28 mouse cellular contexts compared by ENCODE assay signal in genomic region chr2:148517906-148518305, GRCm38 (mm10).
DNase-seq lines count a peak whose midpoint lies in the region; ATAC-seq lines count a peak whose summit lies in the region.
"Had no signal": no experiment of that assay in that cellular context is flagged by ENCODE, and none has a peak within 500 bp of the region (broad histone marks: within the 10 kb centered on the region; RNA-seq: fewer than 3 reads in every experiment).

No protein-coding gene starts in this region.

- no peak for ATAC-seq in midbrain, embryonic 11.5 days (ENCODE audit: low FRiP score)
- no peak for ATAC-seq in midbrain, embryonic 14.5 days (ENCODE audit: low FRiP score, low TSS enrichment)
- ATAC-seq in embryonic facial prominence, embryonic 14.5 days (ENCODE audit: low read depth): 0 out of 2 replicates have a peak, but pooled peaks have one; percentile 37
- ATAC-seq: activated CD4-positive, CD25-positive, alpha-beta regulatory T cell, adult 4 months; CD4-positive, CD25-positive, alpha-beta regulatory T cell, adult 4 months; forebrain, embryonic 14.5 days; forebrain, embryonic 16.5 days; Patski had no signal

- no peak overlapping the region for H3K4me3 ChIP-seq in midbrain, embryonic 11.5 days (ENCODE audit: low read depth, low read length)
- no peak overlapping the region for H3K4me3 ChIP-seq in midbrain, embryonic 14.5 days (replicated peaks; ENCODE audit: low read depth, low read length)
- H3K4me3 ChIP-seq in embryonic facial prominence, embryonic 14.5 days (ENCODE audit: low read depth, low read length): no peak overlapping the region
- H3K4me3 ChIP-seq in hindbrain, embryonic 10.5 days: no peak overlapping the region
- H3K4me3 ChIP-seq: embryonic facial prominence, embryonic 12.5 days; embryonic facial prominence, embryonic 15.5 days; erythroblast, embryonic 14.5 days; forebrain, embryonic 10.5 days; forebrain, embryonic 12.5 days had no signal

- H3K4me2 ChIP-seq in midbrain, embryonic 11.5 days: no peak overlapping the region
- no peak overlapping the region for H3K4me2 ChIP-seq in midbrain, embryonic 14.5 days (ENCODE audit: low read length)
- H3K4me2 ChIP-seq in embryonic facial prominence, embryonic 14.5 days (ENCODE audit: low read depth, low read length): no peak overlapping the region
- H3K4me2 ChIP-seq: embryonic facial prominence, embryonic 12.5 days; embryonic facial prominence, embryonic 15.5 days; forebrain, embryonic 12.5 days had no signal

- WGBS in midbrain, embryonic 11.5 days: 67% methylated on average over 1 of the region's 1 CpGs
- WGBS in midbrain, embryonic 14.5 days: 60% methylated on average over 1 of the region's 1 CpGs
- WGBS in embryonic facial prominence, embryonic 14.5 days: 25% methylated on average over 1 of the region's 1 CpGs
- 50% methylated on average over 1 of the region's 1 CpGs for WGBS in hindbrain, embryonic 10.5 days

- peak; percentile 41 for DNase-seq in embryo, embryonic 10.5 days (ENCODE audit: low spot score)
- no peak for DNase-seq in embryo, embryonic 9.5 days (ENCODE audit: extremely low spot score)
- DNase-seq in midbrain, embryonic 11.5 days (ENCODE audit: low spot score, missing footprints): peak; percentile 61
- no peak for DNase-seq in midbrain, embryonic 14.5 days
- peak; percentile 40 for DNase-seq in embryonic facial prominence, embryonic 14.5 days (ENCODE audit: low spot score)
- DNase-seq in hindbrain, embryonic 10.5 days (ENCODE audit: low spot score): no peak
- DNase-seq in gastrocnemius, adult 8-10 months (ENCODE audit: low spot score in 2 of 2): no peak
- DNase-seq: adrenal gland, adult 8-10 months; adrenal gland, postnatal 14 days; adrenal gland, postnatal 36 days; B cell, adult 2 months; cerebellum, adult 11-12 months; cerebellum, adult 2 months; cerebellum, adult 9-10 months; cerebellum, postnatal 10 days; cerebellum, postnatal 25 days had no signal

- H3K36me3 ChIP-seq in midbrain, embryonic 11.5 days (ENCODE audit: control insufficient read depth, insufficient read depth, low read length): no peaks in the 10 kb centered on the region
- no peaks in the 10 kb centered on the region for H3K36me3 ChIP-seq in midbrain, embryonic 14.5 days (ENCODE audit: control insufficient read depth, insufficient read depth, low read length)
- H3K36me3 ChIP-seq in embryonic facial prominence, embryonic 14.5 days (ENCODE audit: control insufficient read depth, insufficient read depth, low read length): no peaks in the 10 kb centered on the region
- H3K36me3 ChIP-seq in hindbrain, embryonic 10.5 days: no peaks in the 10 kb centered on the region
- H3K36me3 ChIP-seq: embryonic facial prominence, embryonic 12.5 days; embryonic facial prominence, embryonic 15.5 days; forebrain, embryonic 10.5 days; forebrain, embryonic 12.5 days; G1E had no signal

- no peaks in the 10 kb centered on the region for H3K4me1 ChIP-seq in midbrain, embryonic 11.5 days (ENCODE audit: control insufficient read depth, insufficient read depth, low read length)
- no peaks in the 10 kb centered on the region for H3K4me1 ChIP-seq in midbrain, embryonic 14.5 days (ENCODE audit: control insufficient read depth, insufficient read depth, low read length)
- peaks cover 20% of the 10 kb centered on the region; the same call in 1 of the 2 replicates for H3K4me1 ChIP-seq in embryonic facial prominence, embryonic 14.5 days (ENCODE audit: control insufficient read depth, insufficient read depth, low read length)
- 0 out of 2 replicates have a peak, but pooled peaks cover 4% of the 10 kb centered on the region for H3K4me1 ChIP-seq in hindbrain, embryonic 10.5 days (replicated peaks)
- H3K4me1 ChIP-seq: forebrain, embryonic 10.5 days; forebrain, embryonic 12.5 days had no signal

- no peaks in the 10 kb centered on the region for H3K27me3 ChIP-seq in midbrain, embryonic 11.5 days (ENCODE audit: control insufficient read depth, insufficient read depth, low read length)
- H3K27me3 ChIP-seq in midbrain, embryonic 14.5 days (ENCODE audit: control insufficient read depth, insufficient read depth, low read length): no peaks in the 10 kb centered on the region
- H3K27me3 ChIP-seq in embryonic facial prominence, embryonic 14.5 days (replicated peaks; ENCODE audit: control insufficient read depth, insufficient read depth, low read length): no peaks in the 10 kb centered on the region
- H3K27me3 ChIP-seq in hindbrain, embryonic 10.5 days (ENCODE audit: insufficient read depth, poor library complexity, severe bottlenecking): no peaks in the 10 kb centered on the region
- H3K27me3 ChIP-seq: CH12.LX; embryonic facial prominence, embryonic 12.5 days; embryonic facial prominence, embryonic 15.5 days; forebrain, embryonic 12.5 days; Patski had no signal

- no peaks in the 10 kb centered on the region for H3K9me3 ChIP-seq in midbrain, embryonic 11.5 days (ENCODE audit: control insufficient read depth, low read length)
- H3K9me3 ChIP-seq in midbrain, embryonic 14.5 days (ENCODE audit: control insufficient read depth, low read length): no peaks in the 10 kb centered on the region
- H3K9me3 ChIP-seq in embryonic facial prominence, embryonic 14.5 days (ENCODE audit: control insufficient read depth, low read length): no peaks in the 10 kb centered on the region
- H3K9me3 ChIP-seq in hindbrain, embryonic 10.5 days: no peaks in the 10 kb centered on the region
- H3K9me3 ChIP-seq: embryonic facial prominence, embryonic 12.5 days; embryonic facial prominence, embryonic 15.5 days; forebrain, embryonic 10.5 days; forebrain, embryonic 12.5 days had no signal

- H3K27ac ChIP-seq in midbrain, embryonic 11.5 days (ENCODE audit: low read depth, low read length): no peak overlapping the region
- H3K27ac ChIP-seq in midbrain, embryonic 14.5 days (replicated peaks; ENCODE audit: low read depth, low read length): no peak overlapping the region
- H3K27ac ChIP-seq in embryonic facial prominence, embryonic 14.5 days (replicated peaks; ENCODE audit: low read depth, low read length): no peak overlapping the region
- no peak overlapping the region for H3K27ac ChIP-seq in hindbrain, embryonic 10.5 days
- H3K27ac ChIP-seq: embryonic facial prominence, embryonic 12.5 days; embryonic facial prominence, embryonic 15.5 days; forebrain, embryonic 10.5 days; forebrain, embryonic 12.5 days had no signal

- no peak overlapping the region for H3K9ac ChIP-seq in midbrain, embryonic 11.5 days (ENCODE audit: low read length)
- H3K9ac ChIP-seq in midbrain, embryonic 14.5 days (replicated peaks; ENCODE audit: low read length): no peak overlapping the region
- no peak overlapping the region for H3K9ac ChIP-seq in embryonic facial prominence, embryonic 14.5 days (ENCODE audit: low read depth, low read length)
- H3K9ac ChIP-seq: embryonic facial prominence, embryonic 12.5 days; embryonic facial prominence, embryonic 15.5 days; forebrain, embryonic 12.5 days had no signal

Comparison
In these comparisons a context has a peak if more than half of its experiments do, and no peak if none do; other contexts are left out.
1. DNase-seq: peak in embryo, embryonic 10.5 days (single experiment), midbrain, embryonic 11.5 days (single experiment) and embryonic facial prominence, embryonic 14.5 days (single experiment); none in embryo, embryonic 9.5 days (single experiment), midbrain, embryonic 14.5 days (single experiment), hindbrain, embryonic 10.5 days (single experiment) and gastrocnemius, adult 8-10 months (0 of 2).